Mouse (Mus musculus) liver, embryonic 11.5 days (tissue): ENCODE results near the gene Dhx9. TPM values are rescaled to one million over a fixed set of nuclear protein-coding genes. Genes with fewer than 3 reads are reported as not detected.
"Not testable (repeated sequence)": the region's sequence is repeated elsewhere in the genome, so short reads cannot be mapped to it uniquely, and the experiment has no call there.

ENCODE experiments used
- ATAC-seq: fragments of 200-750 bp; cut with Nextera tagmentation; replicated peaks from 2 replicates; pipeline ENCODE4 v1.8.0; 2017; ENCODE audit warnings: moderate number of reproducible peaks, mild to moderate bottlenecking, moderate TSS enrichment, moderate library complexity; ENCODE audit not compliant: low FRiP score
- DNase-seq: peaks from one replicate; pipeline ENCODE4 v3.0.0-alpha.2; 2017; ENCODE audit warnings: low spot score
- H3K27ac ChIP-seq: fragments of 300-500 bp; sonication (generic); 2 replicates; pipeline ENCODE4 v1.5.1; 2014; ENCODE audit warnings: mild to moderate bottlenecking, low read depth, low read length, control low read depth
- H3K27me3 ChIP-seq: fragments of 300-500 bp; sonication (generic); replicated peaks from 2 replicates; pipeline ENCODE4 v1.6.1; 2014; ENCODE audit warnings: low read length, mixed read lengths; ENCODE audit not compliant: control insufficient read depth, insufficient read depth
- H3K36me3 ChIP-seq: fragments of 300-500 bp; sonication (generic); 2 replicates; pipeline ENCODE4 v1.6.1; 2014; ENCODE audit warnings: mild to moderate bottlenecking, low read length, moderate library complexity, mixed read lengths; ENCODE audit not compliant: control insufficient read depth, insufficient read depth
- H3K4me1 ChIP-seq: fragments of 300-500 bp; sonication (generic); replicated peaks from 2 replicates; pipeline ENCODE4 v1.6.1; 2014; ENCODE audit warnings: low read length, mixed read lengths; ENCODE audit not compliant: control insufficient read depth, insufficient read depth
- H3K4me2 ChIP-seq: fragments of 300-500 bp; sonication (generic); 2 replicates; pipeline ENCODE4 v1.6.1; 2014; ENCODE audit warnings: mild to moderate bottlenecking, control low read depth, moderate library complexity
- H3K4me3 ChIP-seq: fragments of 300-500 bp; sonication (generic); 2 replicates; pipeline ENCODE4 v1.5.1; 2014; ENCODE audit warnings: low read depth, low read length, control low read depth
- H3K9ac ChIP-seq: fragments of 300-500 bp; sonication (generic); 2 replicates; pipeline ENCODE4 v1.6.1; 2014; ENCODE audit warnings: low read depth, low read length, control low read depth
- H3K9me3 ChIP-seq: fragments of 300-500 bp; sonication (generic); 2 replicates; pipeline ENCODE4 v1.6.1; 2016; ENCODE audit warnings: low read length, inconsistent platforms, mixed read lengths; ENCODE audit not compliant: control insufficient read depth
- WGBS: fragments of 180-500 bp; shearing (Covaris S2); extraction: QIAGEN DNeasy Blood & Tissue Kit; methylation state at CpG from one replicate; pipeline ENCODE4 v1.1.7; 2014; 5-methylcytosine and 5-hydroxymethylcytosine counted together
- polyA plus RNA-seq: library from polyadenylated mRNA; unstranded; fragments of >200 nt; fragmentation: Nextera tagmentation; extraction: Ambion mirVana; gene quantifications from 2 replicates; pipeline ENCODE4 v1.2.1, GENCODE M21; 2014

The Dhx9 gene
- polyA plus RNA-seq, 1 experiment from 2014 or later: 16.0 TPM

GRCm38 (mm10) chr1:153412663-153413396 lies 74.6 kb downstream of the Dhx9 start:
- H3K9ac ChIP-seq, ATAC-seq, H3K27me3 ChIP-seq, H3K4me3 ChIP-seq, H3K4me2 ChIP-seq, H3K9me3 ChIP-seq, H3K4me1 ChIP-seq, H3K27ac ChIP-seq, DNase-seq, H3K36me3 ChIP-seq: not testable (repeated sequence)
- WGBS: 82% methylated on average over 3 of the region's 4 CpGs

- H3K9ac ChIP-seq: no peak overlapping the region
- H3K9me3 ChIP-seq: no peaks in the 10 kb centered on the region
- DNase-seq: no peak
- WGBS: 87% methylated on average over 6 of the region's 6 CpGs
- no peak overlapping the region for H3K27ac ChIP-seq
- no peaks in the 10 kb centered on the region for H3K36me3 ChIP-seq
- H3K4me2 ChIP-seq: no peak overlapping the region
- no peaks in the 10 kb centered on the region for H3K27me3 ChIP-seq
- no peaks in the 10 kb centered on the region for H3K4me1 ChIP-seq
- H3K4me3 ChIP-seq: no peak overlapping the region
- ATAC-seq: no peak
Measured at GRCm38 (mm10) chr1:153411723-153412122, 75.7 kb downstream of the Dhx9 start.

- not testable (repeated sequence) for H3K4me3 ChIP-seq, DNase-seq, H3K4me1 ChIP-seq, H3K27ac ChIP-seq, H3K4me2 ChIP-seq, H3K36me3 ChIP-seq, H3K27me3 ChIP-seq, H3K9ac ChIP-seq, H3K9me3 ChIP-seq, ATAC-seq
- WGBS: 81% methylated on average over 1 of the region's 4 CpGs
Measured at GRCm38 (mm10) chr1:153410915-153411314, 76.5 kb downstream of the Dhx9 start.

- H3K9ac ChIP-seq, H3K9me3 ChIP-seq, DNase-seq, H3K4me1 ChIP-seq, H3K27ac ChIP-seq, ATAC-seq, H3K4me2 ChIP-seq, H3K27me3 ChIP-seq, H3K4me3 ChIP-seq, H3K36me3 ChIP-seq: not testable (repeated sequence)
- WGBS: 59% methylated on average over 5 of the region's 5 CpGs
Measured at GRCm38 (mm10) chr1:153408296-153408695, 79.2 kb downstream of the Dhx9 start.

GRCm38 (mm10) chr1:153407641-153408040 lies 79.8 kb downstream of the Dhx9 start:
- H3K27me3 ChIP-seq, ATAC-seq, H3K9ac ChIP-seq, H3K4me2 ChIP-seq, DNase-seq, H3K9me3 ChIP-seq, H3K4me3 ChIP-seq, H3K4me1 ChIP-seq, H3K36me3 ChIP-seq, H3K27ac ChIP-seq: not testable (repeated sequence)
- WGBS: 78% methylated on average over 11 of the region's 11 CpGs

Other genes starting within 250 kb of the Dhx9 start
- 29.5 and 31.9 TPM in 2 replicates for gene Lamc1, start 154.9 kb downstream of the Dhx9 start, polyA plus RNA-seq
- 0.38 and 0.56 TPM in 2 replicates for gene Shcbp1l, start 62.5 kb downstream of the Dhx9 start, polyA plus RNA-seq
- gene Npl, start 62.4 kb upstream of the Dhx9 start, polyA plus RNA-seq: 8.0 and 11.0 TPM in 2 replicates
- gene Rgs8, start 165.4 kb upstream of the Dhx9 start, polyA plus RNA-seq: 0.09 and 0.19 TPM in 2 replicates